Mouse (Mus musculus) embryonic facial prominence, embryonic 11.5 days (tissue): ENCODE data around the gene Parva. TPM values are rescaled to one million over a fixed set of nuclear protein-coding genes. Genes with fewer than 3 reads are reported as not detected.

Source experiments
- ATAC-seq: fragments of 200-750 bp; cut with Nextera tagmentation; replicated peaks from 2 replicates; pipeline ENCODE4 v1.8.0; 2017; ENCODE audit warnings: low read depth; ENCODE audit not compliant: insufficient number of reproducible peaks, low FRiP score, low TSS enrichment
- DNase-seq: peaks from one replicate; pipeline ENCODE4 v3.0.0-alpha.2; 2015; ENCODE audit warnings: low spot score
- H3K27ac ChIP-seq: fragments of 300-500 bp; sonication (generic); replicated peaks from 2 replicates; pipeline ENCODE4 v1.5.1; 2014; ENCODE audit warnings: mild to moderate bottlenecking, low read depth, low read length, control low read depth
- H3K27me3 ChIP-seq: fragments of 300-500 bp; sonication (generic); 2 replicates; pipeline ENCODE4 v1.6.1; 2014; ENCODE audit warnings: mild to moderate bottlenecking, low read length, moderate library complexity, mixed read lengths; ENCODE audit not compliant: control insufficient read depth, insufficient read depth
- H3K36me3 ChIP-seq: fragments of 300-500 bp; sonication (generic); replicated peaks from 2 replicates; pipeline ENCODE4 v1.6.1; 2014; ENCODE audit warnings: low read depth, mild to moderate bottlenecking, low read length, moderate library complexity, mixed read lengths; ENCODE audit not compliant: control insufficient read depth, insufficient read depth
- H3K4me1 ChIP-seq: fragments of 300-500 bp; sonication (generic); 2 replicates; pipeline ENCODE4 v1.6.1; 2014; ENCODE audit warnings: low read length, mixed read lengths; ENCODE audit not compliant: control insufficient read depth, insufficient read depth
- H3K4me2 ChIP-seq: fragments of 300-500 bp; sonication (generic); 2 replicates; pipeline ENCODE4 v1.6.1; 2014; ENCODE audit warnings: low read depth, mild to moderate bottlenecking, control low read depth, low read length, moderate library complexity
- H3K4me3 ChIP-seq: fragments of 300-500 bp; sonication (generic); 2 replicates; pipeline ENCODE4 v1.5.1; 2014; ENCODE audit warnings: low read depth, low read length, control low read depth
- H3K9ac ChIP-seq: fragments of 300-500 bp; sonication (generic); replicated peaks from 2 replicates; pipeline ENCODE4 v1.6.1; 2014; ENCODE audit warnings: mild to moderate bottlenecking, control low read depth, low read length
- H3K9me3 ChIP-seq: fragments of 300-500 bp; sonication (generic); replicated peaks from 2 replicates; pipeline ENCODE4 v1.6.1; 2016; ENCODE audit warnings: mild to moderate bottlenecking, low read length, inconsistent platforms, mixed read lengths; ENCODE audit not compliant: control insufficient read depth
- WGBS: fragments of 180-500 bp; shearing (Covaris S2); extraction: QIAGEN DNeasy Blood & Tissue Kit; methylation state at CpG from one replicate; pipeline ENCODE4 v1.1.7; 2014; 5-methylcytosine and 5-hydroxymethylcytosine counted together
- polyA plus RNA-seq: library from polyadenylated mRNA; unstranded; fragments of >200 nt; fragmentation: Nextera tagmentation; extraction: Ambion mirVana; gene quantifications from 2 replicates; pipeline ENCODE4 v1.2.1, GENCODE M21; 2014

Parva gene
- polyA plus RNA-seq, 1 experiment from 2014 or later, result 77.2 TPM

DNA sequence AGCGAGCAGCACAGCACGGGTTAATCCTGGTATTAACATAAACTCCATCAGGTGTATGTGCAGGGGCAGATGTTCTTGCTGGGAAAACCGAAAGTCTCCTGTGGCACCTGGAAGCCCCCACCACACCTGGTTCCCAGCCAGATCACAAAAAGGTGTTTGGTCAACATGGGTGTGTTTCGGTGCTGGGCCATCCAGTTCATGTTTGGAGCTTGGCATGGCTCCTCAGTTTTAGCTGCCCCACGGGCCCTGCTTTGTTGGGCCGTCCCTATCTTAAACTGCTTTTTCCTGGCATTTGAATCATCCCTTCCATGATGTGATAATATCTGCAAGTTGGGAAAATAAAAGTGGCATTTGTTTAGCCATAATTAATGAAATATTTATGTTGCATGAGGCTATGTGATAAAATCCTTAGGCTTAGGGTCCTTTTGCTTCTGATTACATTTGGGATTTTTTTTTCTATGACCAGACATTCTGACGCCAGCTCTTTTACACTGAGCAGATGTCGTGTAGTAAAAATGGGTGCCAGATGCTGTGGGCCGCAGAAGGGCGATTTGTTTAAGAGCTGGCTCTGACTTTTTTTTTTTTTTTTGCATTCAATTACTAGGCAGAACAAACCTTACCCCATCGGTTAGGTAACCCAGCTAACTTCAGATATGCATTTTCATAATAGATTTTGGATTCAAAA, 36.9 kb upstream of the Parva start:
- H3K4me2 ChIP-seq, result peak overlapping the region; percentile 25
- no peak overlapping the region for H3K4me3 ChIP-seq

DNA sequence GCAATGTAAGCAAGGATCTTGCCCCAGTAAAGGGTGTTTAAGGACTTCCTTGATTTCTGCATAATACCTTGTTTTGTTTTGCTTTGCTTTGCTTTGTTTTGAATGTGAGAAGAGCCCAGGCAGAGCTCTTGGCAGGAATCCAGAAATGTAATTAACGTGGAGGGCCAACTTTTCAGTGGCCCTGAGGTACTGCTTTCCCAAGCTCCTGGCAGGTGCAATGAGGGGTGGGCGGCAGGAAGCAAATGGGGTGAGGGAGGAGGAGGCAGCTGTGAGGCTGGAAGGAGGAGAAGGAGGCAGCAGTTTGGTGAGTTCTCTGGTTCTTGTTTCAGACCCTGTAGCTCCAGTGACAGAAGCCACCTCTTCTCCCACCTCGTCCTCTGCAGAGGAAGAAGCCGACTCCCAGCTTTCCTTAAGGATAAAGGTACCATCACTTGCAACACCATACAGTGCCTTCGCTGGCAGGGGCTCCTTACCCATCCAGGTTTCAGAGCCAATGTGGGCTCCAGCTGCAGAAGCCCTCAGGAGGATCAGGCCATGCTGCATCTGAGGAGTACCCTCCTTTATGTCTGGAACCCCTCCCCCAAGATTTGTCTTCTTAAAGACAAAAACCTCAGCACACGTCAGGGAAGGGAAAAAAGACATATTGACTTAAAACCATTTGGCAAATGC, 36.2 kb upstream of the Parva start:
- Histone ChIP-seq H3K4me2 (no peak overlapping the region; the same call in 1 of the 2 replicates), H3K27me3 (no peaks in the 10 kb centered on the region), H3K4me3 (no peak overlapping the region), H3K36me3 (no peaks in the 10 kb centered on the region), H3K4me1 (peaks cover 9% of the 10 kb centered on the region), H3K9ac (no peak overlapping the region), H3K9me3 (no peaks in the 10 kb centered on the region), H3K27ac (peak overlapping the region; percentile 68)
- ATAC-seq (peak; percentile 68), DNase-seq (peak; percentile 86)
- WGBS, result 18% methylated on average over 6 of the region's 6 CpGs

More for the DNA sequence above, 36.9 kb upstream of the Parva start:
- H3K9ac ChIP-seq, result no peak overlapping the region
- H3K36me3 ChIP-seq, result no peaks in the 10 kb centered on the region
- 25% methylated on average over 11 of the region's 11 CpGs for WGBS
- DNase-seq (peak; percentile 88), ATAC-seq (peak; percentile 69)
- H3K4me1 ChIP-seq, result peaks cover 9% of the 10 kb centered on the region
- H3K9me3 ChIP-seq, result no peaks in the 10 kb centered on the region
- H3K27me3 ChIP-seq, result no peaks in the 10 kb centered on the region
- H3K27ac ChIP-seq, result peak overlapping the region; percentile 86

DNA sequence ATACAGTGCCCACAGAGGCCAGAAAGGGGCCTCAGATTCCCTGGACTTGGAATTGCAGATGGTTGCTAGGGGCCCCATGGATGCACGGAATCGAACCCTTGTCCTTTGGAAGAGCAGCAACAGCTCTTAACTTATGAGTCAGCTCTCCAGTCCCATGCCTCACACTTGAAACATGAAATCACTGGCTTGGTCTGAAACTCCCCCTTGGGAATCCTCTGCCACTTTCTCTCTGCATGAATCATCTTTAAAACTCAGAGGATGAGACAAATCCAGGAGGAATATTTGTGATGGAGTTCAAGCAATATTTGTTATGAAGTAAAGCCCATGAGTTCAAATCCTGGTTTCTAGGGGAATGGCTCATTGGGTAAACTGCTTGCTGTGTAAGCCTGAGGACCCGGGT, 29.5 kb upstream of the Parva start:
- WGBS, result 95% methylated on average over 3 of the region's 3 CpGs
- H3K27me3 ChIP-seq, result no peaks in the 10 kb centered on the region

DNA sequence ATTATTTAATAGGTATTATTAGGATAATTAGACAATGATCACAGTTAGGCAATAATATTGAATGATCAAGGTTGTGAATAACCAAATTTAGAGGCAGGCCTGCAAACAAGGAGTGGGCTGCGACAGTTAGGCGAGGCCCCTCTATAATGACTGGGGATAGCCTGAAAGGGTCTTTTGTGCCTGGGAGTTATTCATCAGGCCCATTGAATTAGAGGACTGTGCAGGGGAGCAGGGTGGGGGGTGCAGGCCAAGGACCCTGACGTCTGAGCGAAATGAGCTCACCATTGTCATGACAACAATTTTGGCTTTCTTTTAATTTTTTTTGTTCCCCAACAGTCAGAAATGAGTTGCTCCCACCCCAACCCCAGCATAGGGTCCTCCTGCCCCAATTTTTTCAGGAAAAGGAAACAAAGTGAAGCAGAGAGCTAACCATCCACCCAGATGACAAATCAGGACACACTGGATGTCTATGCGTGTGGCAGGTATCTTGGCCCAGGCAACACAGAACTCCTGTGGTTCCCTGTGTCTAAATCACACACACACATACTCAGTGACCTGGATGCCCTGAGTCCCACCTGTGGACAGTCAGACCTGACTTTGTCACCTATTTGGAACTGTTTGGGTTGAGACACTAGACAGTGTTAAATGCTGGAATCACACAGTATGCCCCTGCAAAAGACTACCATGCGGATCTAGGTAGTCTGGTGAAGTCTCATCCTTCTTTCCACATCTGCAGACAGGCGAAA, 27.7 kb upstream of the Parva start:
- Histone ChIP-seq H3K9me3 (no peaks in the 10 kb centered on the region), H3K4me3 (no peak overlapping the region), H3K27me3 (no peaks in the 10 kb centered on the region), H3K36me3 (no peaks in the 10 kb centered on the region), H3K27ac (no peak overlapping the region), H3K9ac (no peak overlapping the region), H3K4me2 (no peak overlapping the region), H3K4me1 (no peaks in the 10 kb centered on the region)
- peak; percentile 65; the same call in 1 of the 2 replicates for ATAC-seq
- 54% methylated on average over 7 of the region's 7 CpGs for WGBS
- DNase-seq, result no peak

More for the DNA sequence above, 29.5 kb upstream of the Parva start:
- DNase-seq, result no peak
- Histone ChIP-seq H3K27ac (no peak overlapping the region), H3K4me1 (no peaks in the 10 kb centered on the region), H3K4me3 (no peak overlapping the region), H3K9ac (no peak overlapping the region), H3K36me3 (no peaks in the 10 kb centered on the region), H3K4me2 (no peak overlapping the region), H3K9me3 (no peaks in the 10 kb centered on the region)
- ATAC-seq, result no peak

DNA sequence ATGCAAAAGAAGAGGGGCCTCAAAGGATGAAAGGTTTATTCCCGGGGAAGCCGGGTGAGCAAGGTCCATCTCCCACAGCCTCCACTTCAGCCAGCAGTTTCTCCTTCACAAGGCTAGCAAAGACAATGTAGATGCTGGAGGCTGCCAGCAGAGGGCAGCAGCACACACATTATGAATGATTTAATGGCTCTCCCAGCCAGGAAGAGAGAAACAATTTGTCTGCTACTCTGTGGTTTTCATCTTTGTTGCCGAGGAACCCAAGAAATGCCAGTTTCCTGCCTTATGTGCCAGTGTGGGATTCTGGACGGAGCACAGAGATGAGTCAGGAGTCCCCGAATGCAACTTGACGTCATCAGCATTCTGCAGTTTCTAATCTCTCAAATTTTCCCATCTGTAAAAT, 27.1 kb upstream of the Parva start:
- no peaks in the 10 kb centered on the region for H3K27me3 ChIP-seq
- no peak overlapping the region for H3K4me2 ChIP-seq
- H3K9me3 ChIP-seq, result no peaks in the 10 kb centered on the region
- no peak overlapping the region for H3K4me3 ChIP-seq
- peak; percentile 91 for DNase-seq
- H3K27ac ChIP-seq, result no peak overlapping the region
- H3K9ac ChIP-seq, result no peak overlapping the region
- H3K4me1 ChIP-seq, result no peaks in the 10 kb centered on the region
- ATAC-seq, result 0 out of 2 replicates have a peak, but pooled peaks have one; percentile 29
- H3K36me3 ChIP-seq, result no peaks in the 10 kb centered on the region
- WGBS, result 52% methylated on average over 6 of the region's 6 CpGs

DNA sequence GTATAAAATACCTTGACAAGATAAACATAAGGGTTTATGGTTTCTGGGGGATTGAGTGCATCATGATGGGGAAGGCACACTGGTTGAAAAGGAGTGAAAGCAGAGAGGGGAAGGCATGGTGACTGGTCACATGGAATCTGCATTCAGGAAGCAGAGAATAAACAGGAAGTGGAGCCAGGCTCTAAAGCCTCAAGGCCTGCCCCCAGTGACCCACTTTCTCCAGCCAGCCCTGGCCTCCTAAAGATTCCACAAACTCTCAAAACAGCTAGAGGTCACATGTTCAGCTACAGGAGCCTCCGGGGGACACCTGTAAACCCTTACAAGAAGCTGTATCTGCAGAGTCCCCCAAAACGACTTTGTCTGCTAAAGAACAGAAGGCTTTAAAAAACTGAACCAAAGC, 22.2 kb upstream of the Parva start:
- ATAC-seq, result no peak
- no peak overlapping the region for H3K4me3 ChIP-seq
- 42% methylated on average over 2 of the region's 2 CpGs for WGBS
- H3K36me3 ChIP-seq, result no peaks in the 10 kb centered on the region
- no peak for DNase-seq
- H3K9ac ChIP-seq, result no peak overlapping the region
- no peak overlapping the region for H3K4me2 ChIP-seq
- no peak overlapping the region for H3K27ac ChIP-seq
- no peaks in the 10 kb centered on the region for H3K27me3 ChIP-seq
- H3K9me3 ChIP-seq, result no peaks in the 10 kb centered on the region
- no peaks in the 10 kb centered on the region for H3K4me1 ChIP-seq

DNA sequence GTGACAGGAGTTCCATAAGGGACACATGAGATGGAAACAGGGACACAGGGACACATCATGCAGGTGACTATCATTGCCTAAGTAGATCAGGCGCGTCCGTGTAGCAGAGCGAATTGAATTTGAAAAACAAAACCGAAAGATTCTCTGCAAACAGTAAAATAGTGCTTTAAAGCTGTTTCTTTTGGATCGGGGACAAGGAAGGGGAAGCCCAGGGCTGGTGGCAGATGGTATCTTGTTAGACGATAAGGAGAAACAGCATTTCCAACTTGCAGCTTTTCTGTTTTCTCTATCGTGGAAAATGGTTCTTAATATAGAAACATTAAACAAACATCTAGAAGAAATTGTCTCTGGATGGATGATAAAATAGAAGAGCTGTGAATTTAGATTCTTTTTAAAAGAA, 21.7 kb upstream of the Parva start:
- Histone ChIP-seq H3K9ac (no peak overlapping the region), H3K4me3 (no peak overlapping the region), H3K4me2 (no peak overlapping the region), H3K27me3 (no peaks in the 10 kb centered on the region), H3K4me1 (no peaks in the 10 kb centered on the region), H3K9me3 (no peaks in the 10 kb centered on the region), H3K27ac (no peak overlapping the region), H3K36me3 (no peaks in the 10 kb centered on the region)
- WGBS, result 81% methylated on average over 8 of the region's 8 CpGs
- ATAC-seq, result no peak
- DNase-seq, result no peak

DNA sequence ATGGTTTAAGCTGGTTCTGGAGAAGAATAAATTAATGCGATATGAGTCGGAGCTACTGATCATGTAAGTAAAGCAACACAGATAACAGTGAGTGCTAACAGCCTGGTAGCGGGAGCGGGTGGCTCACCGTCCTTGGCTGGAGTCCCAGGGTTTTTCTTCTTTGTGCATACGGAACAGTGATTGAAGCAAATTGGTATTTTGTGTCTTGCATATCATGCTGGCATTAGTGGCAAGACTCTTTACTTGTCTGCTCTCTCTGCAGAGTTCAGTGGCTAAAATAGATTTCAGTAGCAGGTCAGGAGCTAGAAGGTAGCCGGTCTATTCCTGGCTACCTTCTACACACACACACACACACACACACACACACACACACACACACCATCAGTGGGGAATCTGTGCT, 19.7 kb upstream of the Parva start:
- no peak for ATAC-seq
- H3K4me3 ChIP-seq, result no peak overlapping the region
- 82% methylated on average over 7 of the region's 7 CpGs for WGBS
- no peaks in the 10 kb centered on the region for H3K9me3 ChIP-seq
- H3K9ac ChIP-seq, result no peak overlapping the region
- no peak overlapping the region for H3K27ac ChIP-seq
- no peaks in the 10 kb centered on the region for H3K36me3 ChIP-seq
- DNase-seq, result no peak
- H3K4me2 ChIP-seq, result no peak overlapping the region
- H3K27me3 ChIP-seq, result no peaks in the 10 kb centered on the region
- H3K4me1 ChIP-seq, result no peaks in the 10 kb centered on the region
